Mouse (Mus musculus): Measurements from ENCODE around the gene Olfr1247. TPM values are rescaled to one million over a fixed set of nuclear protein-coding genes. Genes with fewer than 3 reads are reported as not detected.
"Not testable (repeated sequence)": the region's sequence is repeated elsewhere in the genome, so short reads cannot be mapped to it uniquely, and the experiment has no call there.

Olfr1247 gene
- not detected in 2 replicates for polyA plus RNA-seq (2014; fragmentation: Nextera tagmentation; extraction: Ambion mirVana)

DNA sequence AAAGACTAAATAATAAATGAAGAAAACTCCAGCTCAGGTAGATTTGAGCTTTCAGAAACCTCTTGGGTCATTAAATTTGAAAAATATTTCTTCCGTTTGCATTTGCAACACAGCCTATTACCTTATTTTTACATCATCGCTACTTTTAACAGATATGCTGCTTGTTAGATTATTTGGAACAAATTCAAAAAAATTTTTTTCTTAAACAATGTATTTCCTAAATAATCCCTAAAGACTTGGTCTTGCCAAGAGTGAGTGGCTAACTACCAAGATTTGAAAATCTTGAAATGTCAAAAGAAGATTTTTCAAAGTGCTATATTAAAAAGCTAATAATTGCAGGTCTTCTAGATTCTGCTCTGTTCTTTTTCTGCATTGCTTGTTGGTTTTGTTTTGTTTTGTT is at the start of gene Olfr1247:
Gene Olfr1247, minus strand, starts transcription at position 101 of the 400 bp plus-strand sequence.
- Histone ChIP-seq H3K4me1 (ENCODE audit: control insufficient read depth in 2 of 2, insufficient read depth in 2 of 2, low read length in 2 of 2) (no peaks in the 10 kb centered on the region), H3K27me3 (ENCODE audit: control insufficient read depth, insufficient read depth, low read length) (no peaks in the 10 kb centered on the region), H3K9me3 (ENCODE audit: control insufficient read depth, low read length) (no peaks in the 10 kb centered on the region), H3K36me3 (ENCODE audit: control insufficient read depth, insufficient read depth, low read length) (no peaks in the 10 kb centered on the region), H3K27ac (replicated peaks in 1 of 2; ENCODE audit: control insufficient read depth in 1 of 2, insufficient read depth in 1 of 2, low read depth in 2 of 2, low read length in 2 of 2) (no peak within 1 kb of the TSS), H3K4me3 (ENCODE audit: control insufficient read depth in 1 of 2, insufficient read depth in 1 of 2, low read depth in 1 of 2, low read length in 2 of 2) (no peak within 1 kb of the TSS), H3K4me2 (ENCODE audit: low read length) (no peak within 1 kb of the TSS), H3K9ac (ENCODE audit: low read length) (no peak within 1 kb of the TSS)
- 85% methylated on average over 2 of the region's 2 CpGs for WGBS
- ATAC-seq (ENCODE audit: insufficient number of reproducible peaks, insufficient read depth, low FRiP score, low read depth), result no peak

DNA sequence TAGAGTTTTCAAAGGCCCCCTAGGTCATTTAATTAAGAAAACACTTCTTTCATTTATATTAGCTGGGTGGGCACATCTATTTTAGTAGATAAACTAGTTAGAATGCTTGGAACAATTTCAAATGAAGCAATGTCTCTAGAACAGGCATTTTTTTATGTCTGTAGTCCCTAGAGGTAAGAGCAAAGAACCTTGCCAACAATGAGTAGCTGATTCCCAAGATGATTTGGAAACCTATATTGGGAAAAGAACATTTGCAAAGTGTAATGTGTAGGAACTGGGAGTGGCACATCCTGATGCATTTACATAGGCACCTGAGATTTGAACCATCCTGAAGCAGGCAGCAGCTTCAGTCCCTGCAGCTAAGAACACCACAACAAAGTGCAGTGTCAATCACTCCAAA is 47.4 kb upstream of the Olfr1247 start, which contains the start of gene Olfr1250:
Gene Olfr1250, minus strand, starts transcription at position 101 of the 400 bp plus-strand sequence.
- no peak within 1 kb of the TSS for H3K9ac ChIP-seq (ENCODE audit: low read length)
- H3K4me1 ChIP-seq (ENCODE audit: control insufficient read depth in 2 of 2, insufficient read depth in 2 of 2, low read length in 2 of 2), result no peaks in the 10 kb centered on the region
- H3K4me3 ChIP-seq (ENCODE audit: control insufficient read depth in 1 of 2, insufficient read depth in 1 of 2, low read depth in 1 of 2, low read length in 2 of 2), result no peak within 1 kb of the TSS
- no peak within 1 kb of the TSS for H3K27ac ChIP-seq (replicated peaks in 1 of 2; ENCODE audit: control insufficient read depth in 1 of 2, insufficient read depth in 1 of 2, low read depth in 2 of 2, low read length in 2 of 2)
- H3K27me3 ChIP-seq (ENCODE audit: control insufficient read depth, insufficient read depth, low read length), result no peaks in the 10 kb centered on the region
- ATAC-seq (ENCODE audit: insufficient number of reproducible peaks, insufficient read depth, low FRiP score, low read depth), result no peak
- H3K9me3 ChIP-seq (ENCODE audit: control insufficient read depth, low read length), result no peaks in the 10 kb centered on the region
- no peak within 1 kb of the TSS for H3K4me2 ChIP-seq (ENCODE audit: low read length)
- H3K36me3 ChIP-seq (ENCODE audit: control insufficient read depth, insufficient read depth, low read length), result no peaks in the 10 kb centered on the region

DNA sequence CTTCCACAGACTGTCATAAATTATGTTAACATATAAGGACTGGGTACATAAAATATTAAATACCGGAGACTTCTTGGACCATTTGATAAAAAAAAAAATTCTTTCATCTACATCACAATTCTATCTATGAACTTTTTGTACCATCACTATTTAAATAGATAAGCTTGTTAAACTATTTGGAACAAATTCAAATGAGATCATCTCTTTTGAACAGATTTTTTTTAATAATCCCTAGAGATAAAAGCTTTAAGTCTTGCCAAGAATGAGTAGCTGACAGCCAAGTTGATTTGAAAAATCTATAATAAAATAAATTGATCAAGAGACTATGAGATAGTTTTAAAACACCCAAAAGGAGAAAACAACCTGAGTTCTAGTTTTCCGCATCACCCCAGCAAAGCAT is 21.0 kb upstream of the Olfr1247 start, which contains the start of gene Olfr1249:
Gene Olfr1249, minus strand, starts transcription at position 101 of the 400 bp plus-strand sequence.
- no peak for ATAC-seq (ENCODE audit: insufficient number of reproducible peaks, insufficient read depth, low FRiP score, low read depth)
- no peak within 1 kb of the TSS for H3K4me2 ChIP-seq (ENCODE audit: low read length)
- H3K36me3 ChIP-seq (ENCODE audit: control insufficient read depth, insufficient read depth, low read length), result no peaks in the 10 kb centered on the region
- H3K27ac ChIP-seq (replicated peaks in 1 of 2; ENCODE audit: control insufficient read depth in 1 of 2, insufficient read depth in 1 of 2, low read depth in 2 of 2, low read length in 2 of 2), result no peak within 1 kb of the TSS
- H3K27me3 ChIP-seq (ENCODE audit: control insufficient read depth, insufficient read depth, low read length), result no peaks in the 10 kb centered on the region
- H3K9ac ChIP-seq (ENCODE audit: low read length), result no peak within 1 kb of the TSS
- H3K9me3 ChIP-seq (ENCODE audit: control insufficient read depth, low read length), result no peaks in the 10 kb centered on the region
- no peak within 1 kb of the TSS for H3K4me3 ChIP-seq (ENCODE audit: control insufficient read depth in 1 of 2, insufficient read depth in 1 of 2, low read depth in 1 of 2, low read length in 2 of 2)
- 81% methylated on average over 2 of the region's 2 CpGs for WGBS
- no peaks in the 10 kb centered on the region for H3K4me1 ChIP-seq (ENCODE audit: control insufficient read depth in 2 of 2, insufficient read depth in 2 of 2, low read length in 2 of 2)

DNA sequence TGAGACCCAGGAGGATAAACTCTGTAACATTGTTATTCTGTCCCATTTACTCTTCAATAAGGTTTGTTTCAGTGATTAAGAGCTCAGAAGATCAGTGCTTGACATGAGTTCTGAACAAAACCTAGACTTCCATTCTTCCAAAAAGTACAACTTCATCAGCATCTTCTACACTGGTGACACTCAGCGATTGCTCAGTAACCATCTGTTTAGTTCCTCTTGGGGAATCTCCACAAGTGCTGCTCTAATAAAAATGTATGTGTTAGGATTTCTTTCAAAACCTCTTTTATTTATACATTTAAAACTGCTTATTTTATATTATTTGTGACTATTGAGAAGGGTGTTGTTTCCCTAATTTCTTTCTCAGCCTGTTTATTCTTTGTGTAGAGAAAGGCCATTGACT is 4.2 kb upstream of the Olfr1247 start, which contains the start of gene Olfr1248:
Gene Olfr1248, minus strand, starts transcription at position 101 of the 400 bp plus-strand sequence.
- not testable (repeated sequence) for ATAC-seq (ENCODE audit: insufficient number of reproducible peaks, insufficient read depth, low FRiP score, low read depth); H3K4me3 ChIP-seq (ENCODE audit: control insufficient read depth in 1 of 2, insufficient read depth in 1 of 2, low read depth in 1 of 2, low read length in 2 of 2); H3K27ac ChIP-seq (replicated peaks in 1 of 2; ENCODE audit: control insufficient read depth in 1 of 2, insufficient read depth in 1 of 2, low read depth in 2 of 2, low read length in 2 of 2); H3K4me2 ChIP-seq (ENCODE audit: low read length); H3K4me1 ChIP-seq (ENCODE audit: control insufficient read depth in 2 of 2, insufficient read depth in 2 of 2, low read length in 2 of 2); H3K9ac ChIP-seq (ENCODE audit: low read length); H3K36me3 ChIP-seq (ENCODE audit: control insufficient read depth, insufficient read depth, low read length); H3K9me3 ChIP-seq (ENCODE audit: control insufficient read depth, low read length); H3K27me3 ChIP-seq (ENCODE audit: control insufficient read depth, insufficient read depth, low read length)
- WGBS, result 84% methylated on average over 1 of the region's 1 CpGs

DNA sequence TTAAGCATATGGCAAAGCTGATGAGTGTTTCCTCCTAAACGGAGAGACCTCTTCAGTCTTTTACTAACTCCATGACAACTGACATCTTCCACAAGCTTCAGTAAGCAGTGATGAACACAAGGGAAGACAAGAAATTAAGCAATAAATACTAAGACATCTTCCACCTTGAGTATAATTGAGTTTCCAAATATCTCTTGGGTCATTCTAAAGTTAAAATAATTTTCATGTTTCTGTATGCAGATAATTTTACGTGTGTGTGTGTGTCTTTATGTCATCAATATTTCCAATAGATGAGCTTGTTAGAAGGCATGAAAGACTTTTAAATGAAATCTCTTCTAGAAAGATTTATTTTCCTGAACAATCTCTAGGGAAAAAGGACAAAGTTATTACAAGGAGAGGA is 20.9 kb downstream of the Olfr1247 start, which contains the start of gene Olfr1246:
Gene Olfr1246, minus strand, starts transcription at position 101 of the 400 bp plus-strand sequence.
- WGBS, result 62% methylated on average over 2 of the region's 2 CpGs

DNA sequence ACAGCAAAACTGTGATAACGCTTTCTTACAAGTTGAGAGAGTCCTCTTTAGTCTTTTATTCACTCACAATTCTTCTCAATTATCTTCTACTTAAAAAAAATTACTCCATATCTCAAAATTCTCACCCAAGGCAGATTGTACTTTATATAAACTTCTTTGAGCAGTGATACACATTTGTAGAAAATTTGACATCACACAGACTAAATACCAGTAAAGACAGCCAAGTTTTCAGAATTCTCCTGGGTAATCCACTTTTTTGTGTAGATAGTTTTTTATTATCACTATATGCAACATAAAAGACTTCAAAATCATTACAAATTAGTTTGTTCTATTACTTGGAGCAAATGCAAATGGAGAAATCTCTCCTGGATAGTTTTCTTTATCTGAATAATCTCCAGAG is 35.6 kb downstream of the Olfr1247 start, which contains the start of gene Olfr1245:
Gene Olfr1245, minus strand, starts transcription at position 101 of the 400 bp plus-strand sequence.
- H3K4me2 ChIP-seq (ENCODE audit: low read length), result no peak within 1 kb of the TSS
- H3K27me3 ChIP-seq (ENCODE audit: control insufficient read depth, insufficient read depth, low read length), result no peaks in the 10 kb centered on the region
- no peak for ATAC-seq (ENCODE audit: insufficient number of reproducible peaks, insufficient read depth, low FRiP score, low read depth)
- WGBS, result 75% methylated on average over 1 of the region's 1 CpGs
- no peak within 1 kb of the TSS for H3K9ac ChIP-seq (ENCODE audit: low read length)
- H3K9me3 ChIP-seq (ENCODE audit: control insufficient read depth, low read length), result peaks cover 5% of the 10 kb centered on the region; the same call in 1 of the 2 replicates
- H3K27ac ChIP-seq (replicated peaks in 1 of 2; ENCODE audit: control insufficient read depth in 1 of 2, insufficient read depth in 1 of 2, low read depth in 2 of 2, low read length in 2 of 2), result no peak within 1 kb of the TSS
- no peak within 1 kb of the TSS for H3K4me3 ChIP-seq (ENCODE audit: control insufficient read depth in 1 of 2, insufficient read depth in 1 of 2, low read depth in 1 of 2, low read length in 2 of 2)
- no peaks in the 10 kb centered on the region for H3K4me1 ChIP-seq (ENCODE audit: control insufficient read depth in 2 of 2, insufficient read depth in 2 of 2, low read length in 2 of 2)
- H3K36me3 ChIP-seq (ENCODE audit: control insufficient read depth, insufficient read depth, low read length), result no peaks in the 10 kb centered on the region

More for the DNA sequence above, 20.9 kb downstream of the Olfr1247 start, which contains the start of gene Olfr1246:
- ATAC-seq (ENCODE audit: insufficient number of reproducible peaks, insufficient read depth, low FRiP score, low read depth), result no peak
- Histone ChIP-seq H3K4me3 (ENCODE audit: control insufficient read depth in 1 of 2, insufficient read depth in 1 of 2, low read depth in 1 of 2, low read length in 2 of 2) (no peak within 1 kb of the TSS), H3K9me3 (ENCODE audit: control insufficient read depth, low read length) (no peaks in the 10 kb centered on the region), H3K36me3 (ENCODE audit: control insufficient read depth, insufficient read depth, low read length) (no peaks in the 10 kb centered on the region), H3K9ac (ENCODE audit: low read length) (no peak within 1 kb of the TSS), H3K4me1 (ENCODE audit: control insufficient read depth in 2 of 2, insufficient read depth in 2 of 2, low read length in 2 of 2) (no peaks in the 10 kb centered on the region), H3K4me2 (ENCODE audit: low read length) (no peak within 1 kb of the TSS), H3K27ac (replicated peaks in 1 of 2; ENCODE audit: control insufficient read depth in 1 of 2, insufficient read depth in 1 of 2, low read depth in 2 of 2, low read length in 2 of 2) (no peak within 1 kb of the TSS), H3K27me3 (ENCODE audit: control insufficient read depth, insufficient read depth, low read length) (no peaks in the 10 kb centered on the region)

DNA sequence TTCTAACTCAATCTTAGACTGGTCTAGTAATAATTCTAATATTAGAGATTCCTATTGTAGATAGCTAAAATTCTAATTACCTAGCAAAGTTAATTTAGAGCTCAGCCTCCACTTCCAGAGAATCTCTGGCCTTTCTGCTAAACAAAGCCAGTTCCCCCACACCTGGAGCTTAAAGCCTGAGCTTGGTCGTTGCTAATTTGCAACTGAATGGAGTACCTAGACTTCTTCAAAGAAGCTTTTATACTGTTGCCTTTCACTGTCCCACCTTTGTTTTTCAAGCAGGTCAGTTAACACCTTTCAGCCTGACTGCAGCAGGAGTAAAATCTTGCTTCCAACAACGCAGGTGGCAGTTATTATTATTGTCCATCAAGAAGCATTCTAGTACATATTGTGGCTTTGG is 51.2 kb downstream of the Olfr1247 start:
- H3K36me3 ChIP-seq (ENCODE audit: control insufficient read depth, insufficient read depth, low read length); ATAC-seq (ENCODE audit: insufficient number of reproducible peaks, insufficient read depth, low FRiP score, low read depth); H3K9me3 ChIP-seq (ENCODE audit: control insufficient read depth, low read length); H3K9ac ChIP-seq (ENCODE audit: low read length); H3K4me3 ChIP-seq (ENCODE audit: control insufficient read depth in 1 of 2, insufficient read depth in 1 of 2, low read depth in 1 of 2, low read length in 2 of 2); H3K4me2 ChIP-seq (ENCODE audit: low read length); H3K27me3 ChIP-seq (ENCODE audit: control insufficient read depth, insufficient read depth, low read length); H3K4me1 ChIP-seq (ENCODE audit: control insufficient read depth in 2 of 2, insufficient read depth in 2 of 2, low read length in 2 of 2); H3K27ac ChIP-seq (replicated peaks in 1 of 2; ENCODE audit: control insufficient read depth in 1 of 2, insufficient read depth in 1 of 2, low read depth in 2 of 2, low read length in 2 of 2): not testable (repeated sequence)
- WGBS, result 53% methylated on average over 2 of the region's 2 CpGs

All from heart, embryonic 14.5 days (tissue).